Mouse (Mus musculus) lung, embryonic 14.5 days (tissue): Measurements from ENCODE around the gene Cstf3. TPM values are rescaled to one million over a fixed set of nuclear protein-coding genes. Genes with fewer than 3 reads are reported as not detected.

ENCODE experiments used
- ATAC-seq: fragments of 200-750 bp; cut with Nextera tagmentation; 2 replicates; pipeline ENCODE4 v1.8.0; 2017; ENCODE audit warnings: mild to moderate bottlenecking, moderate TSS enrichment, moderate library complexity; ENCODE audit not compliant: insufficient read depth
- DNase-seq: peaks from one replicate; pipeline ENCODE4 v3.0.0-alpha.2; 2015
- H3K27ac ChIP-seq: fragments of 300-500 bp; sonication (generic); 2 replicates; pipeline ENCODE4 v1.5.1; 2014; ENCODE audit warnings: low read depth, mild to moderate bottlenecking, moderate library complexity
- H3K27me3 ChIP-seq: fragments of 300-500 bp; sonication (generic); 2 replicates; pipeline ENCODE4 v1.6.1; 2014; ENCODE audit warnings: low read length, control low read depth; ENCODE audit not compliant: insufficient read depth
- H3K36me3 ChIP-seq: fragments of 300-500 bp; sonication (generic); 2 replicates; pipeline ENCODE4 v1.6.1; 2014; ENCODE audit warnings: control low read depth; ENCODE audit not compliant: insufficient read depth
- H3K4me1 ChIP-seq: fragments of 300-500 bp; sonication (generic); 2 replicates; pipeline ENCODE4 v1.6.1; 2014; ENCODE audit warnings: antibody characterized with exemption, control low read depth; ENCODE audit not compliant: insufficient read depth
- H3K4me2 ChIP-seq: fragments of 300-500 bp; sonication (generic); 2 replicates; pipeline ENCODE4 v1.6.1; 2014; ENCODE audit warnings: mild to moderate bottlenecking
- H3K4me3 ChIP-seq: fragments of 300-500 bp; sonication (generic); 2 replicates; pipeline ENCODE4 v1.5.1; 2014; ENCODE audit warnings: low read depth, low read length
- H3K9ac ChIP-seq: fragments of 300-500 bp; sonication (generic); 2 replicates; pipeline ENCODE4 v1.6.1; 2014
- H3K9me3 ChIP-seq: fragments of 300-500 bp; sonication (generic); 2 replicates; pipeline ENCODE4 v1.6.1; 2016; ENCODE audit warnings: low read depth, low read length, control low read depth
- CTCF ChIP-seq: IDR thresholded peaks from 2 replicates; pipeline ENCODE4 v1.5.1; 2016; ENCODE audit warnings: antibody characterized with exemption, low read depth
- WGBS: fragments of 180-500 bp; shearing (Covaris S2); extraction: QIAGEN DNeasy Blood & Tissue Kit; methylation state at CpG from one replicate; pipeline ENCODE4 v1.1.7; 2014; 5-methylcytosine and 5-hydroxymethylcytosine counted together
- polyA plus RNA-seq: library from polyadenylated mRNA; unstranded; fragments of >200 nt; fragmentation: Nextera tagmentation; extraction: Ambion mirVana; gene quantifications from 2 replicates; pipeline ENCODE4 v1.2.1, GENCODE M21; 2014

The Cstf3 gene
- polyA plus RNA-seq, 1 experiment from 2014 or later: 68.8 TPM

GRCm38 (mm10) chr2:104671724-104672123 lies 81.4 kb downstream of the Cstf3 start:
- Histone ChIP-seq H3K9ac (no peak overlapping the region), H3K4me3 (no peak overlapping the region), H3K36me3 (no peaks in the 10 kb centered on the region; the same call in 1 of the 2 replicates), H3K4me2 (no peak overlapping the region), H3K27ac (no peak overlapping the region), H3K4me1 (no peaks in the 10 kb centered on the region), H3K9me3 (no peaks in the 10 kb centered on the region), H3K27me3 (no peaks in the 10 kb centered on the region)
- TF ChIP-seq CTCF: no peak
- DNase-seq: no peak
- ATAC-seq: no peak

GRCm38 (mm10) chr2:104677326-104677725 lies 87.0 kb downstream of the Cstf3 start:
- H3K9me3 ChIP-seq: no peaks in the 10 kb centered on the region
- no peak for ATAC-seq
- H3K27me3 ChIP-seq: no peaks in the 10 kb centered on the region
- no peak overlapping the region for H3K4me2 ChIP-seq
- no peak for TF ChIP-seq CTCF
- 0 out of 2 replicates have a peak, but pooled peaks cover 3% of the 10 kb centered on the region for H3K36me3 ChIP-seq
- H3K9ac ChIP-seq: no peak overlapping the region
- no peak for DNase-seq
- no peak overlapping the region for H3K27ac ChIP-seq
- 65% methylated on average over 3 of the region's 3 CpGs for WGBS
- H3K4me1 ChIP-seq: no peaks in the 10 kb centered on the region
- H3K4me3 ChIP-seq: no peak overlapping the region

- Histone ChIP-seq H3K9me3 (no peaks in the 10 kb centered on the region), H3K27ac (no peak overlapping the region), H3K36me3 (peaks cover 6% of the 10 kb centered on the region; the same call in 1 of the 2 replicates), H3K4me2 (no peak overlapping the region), H3K4me1 (no peaks in the 10 kb centered on the region), H3K4me3 (no peak overlapping the region), H3K27me3 (no peaks in the 10 kb centered on the region), H3K9ac (no peak overlapping the region)
- 86% methylated on average over 4 of the region's 4 CpGs for WGBS
- ATAC-seq (no peak), DNase-seq (no peak)
- no peak for TF ChIP-seq CTCF
These were observed 94.4 kb downstream of the Cstf3 start for GRCm38 (mm10) chr2:104684771-104685170.

GRCm38 (mm10) chr2:104685418-104685817 lies 95.1 kb downstream of the Cstf3 start:
- 4% methylated on average over 13 of the region's 13 CpGs for WGBS

GRCm38 (mm10) chr2:104687261-104687660 lies 96.9 kb downstream of the Cstf3 start:
- no peak for ATAC-seq
- Histone ChIP-seq H3K4me1 (no peaks in the 10 kb centered on the region), H3K27me3 (no peaks in the 10 kb centered on the region), H3K36me3 (peaks cover 3% of the 10 kb centered on the region; the same call in 1 of the 2 replicates), H3K9me3 (no peaks in the 10 kb centered on the region), H3K9ac (no peak overlapping the region), H3K27ac (no peak overlapping the region), H3K4me3 (no peak overlapping the region), H3K4me2 (no peak overlapping the region)
- no peak for DNase-seq
- 55% methylated on average over 3 of the region's 3 CpGs for WGBS
- TF ChIP-seq CTCF: no peak

More at GRCm38 (mm10) chr2:104685418-104685817, 95.1 kb downstream of the Cstf3 start:
- Histone ChIP-seq H3K27ac (no peak overlapping the region), H3K36me3 (peaks cover 6% of the 10 kb centered on the region; the same call in 1 of the 2 replicates), H3K4me1 (no peaks in the 10 kb centered on the region), H3K27me3 (no peaks in the 10 kb centered on the region), H3K9me3 (no peaks in the 10 kb centered on the region), H3K4me3 (no peak overlapping the region), H3K9ac (no peak overlapping the region), H3K4me2 (peak overlapping the region; percentile 13; the same call in 1 of the 2 replicates)
- DNase-seq (peak; percentile 93), ATAC-seq (peak; percentile 94)
- peak; percentile 98 for TF ChIP-seq CTCF

- Histone ChIP-seq H3K9me3 (no peaks in the 10 kb centered on the region), H3K36me3 (peaks cover 3% of the 10 kb centered on the region; the same call in 1 of the 2 replicates), H3K4me1 (no peaks in the 10 kb centered on the region), H3K4me3 (no peak overlapping the region), H3K4me2 (no peak overlapping the region), H3K27me3 (no peaks in the 10 kb centered on the region), H3K9ac (no peak overlapping the region), H3K27ac (no peak overlapping the region)
- TF ChIP-seq CTCF: no peak
- WGBS: 54% methylated on average over 3 of the region's 3 CpGs
- ATAC-seq (no peak), DNase-seq (no peak)
These were observed 98.0 kb downstream of the Cstf3 start for GRCm38 (mm10) chr2:104688321-104688720.

GRCm38 (mm10) chr2:104688724-104689123 lies 98.4 kb downstream of the Cstf3 start:
- no peak for ATAC-seq
- Histone ChIP-seq H3K9me3 (no peaks in the 10 kb centered on the region), H3K4me3 (no peak overlapping the region), H3K4me1 (no peaks in the 10 kb centered on the region), H3K27me3 (no peaks in the 10 kb centered on the region), H3K4me2 (no peak overlapping the region), H3K9ac (no peak overlapping the region), H3K36me3 (peaks cover 3% of the 10 kb centered on the region; the same call in 1 of the 2 replicates), H3K27ac (no peak overlapping the region)
- TF ChIP-seq CTCF: no peak
- 81% methylated on average over 8 of the region's 8 CpGs for WGBS
- no peak for DNase-seq
